Mouse (Mus musculus): ENCODE data around the gene Smg5. TPM values are rescaled to one million over a fixed set of nuclear protein-coding genes. Genes with fewer than 3 reads are reported as not detected.
A peak's percentile ranks its signal among the peaks of the same experiment; 100 is the strongest.
"Not testable (repeated sequence)": the region's sequence is repeated elsewhere in the genome, so short reads cannot be mapped to it uniquely, and the experiment has no call there.

The Smg5 gene
- polyA plus RNA-seq, 1 experiment from 2014 or later: 53.1 TPM

DNA sequence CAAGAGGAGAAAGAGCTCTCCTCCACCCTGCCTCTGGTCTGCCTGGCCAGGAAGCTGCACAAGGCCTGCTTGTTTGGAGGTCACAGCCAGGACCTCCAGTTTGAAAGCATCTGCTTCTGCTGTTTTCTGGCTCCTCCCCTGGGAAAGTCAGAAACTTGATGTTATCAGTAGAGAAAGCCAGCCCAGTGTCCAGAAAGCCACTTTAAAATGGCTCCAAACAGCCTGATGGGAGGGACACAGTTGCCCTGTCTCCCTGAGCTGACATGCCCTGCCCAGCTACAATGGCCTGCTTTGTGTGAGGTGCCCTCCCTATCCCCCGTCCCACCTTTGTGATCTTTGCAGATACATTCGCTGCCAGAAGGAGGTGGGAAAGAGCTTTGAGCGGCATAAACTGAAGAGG lies 23.9 kb downstream of the Smg5 start:
- Histone ChIP-seq H3K9ac (no peak overlapping the region), H3K4me3 (no peak overlapping the region), H3K9me3 (no peaks in the 10 kb centered on the region), H3K4me2 (no peak overlapping the region), H3K27me3 (no peaks in the 10 kb centered on the region), H3K36me3 (peaks cover 73% of the 10 kb centered on the region), H3K27ac (no peak overlapping the region), H3K4me1 (peaks cover 15% of the 10 kb centered on the region)
- ATAC-seq (ENCODE audit: borderline replicate concordance, extremely low read depth, low FRiP score, low TSS enrichment): no peak
- WGBS: 59% methylated on average over 3 of the region's 3 CpGs

DNA sequence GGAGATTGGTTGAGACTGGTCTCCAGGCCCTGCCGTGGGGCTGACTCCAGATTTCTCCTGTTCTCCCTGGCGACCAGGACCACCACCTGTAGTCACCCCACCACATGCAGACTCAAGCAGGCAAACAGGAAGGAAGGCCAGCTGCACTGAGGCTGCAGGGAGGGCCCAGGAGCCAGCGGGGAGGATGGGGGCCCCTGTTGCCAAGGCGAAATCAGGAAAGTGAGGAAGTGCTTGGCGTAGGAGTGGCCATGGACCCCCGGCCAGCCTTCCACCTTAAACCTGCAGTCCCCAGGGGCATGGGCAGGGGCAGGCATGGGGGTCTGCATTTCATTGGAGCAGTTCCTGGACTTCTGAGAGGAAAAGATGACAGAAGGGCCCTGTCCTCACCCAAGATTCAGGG lies 25.0 kb downstream of the Smg5 start:
- no peak overlapping the region for H3K27ac ChIP-seq

DNA sequence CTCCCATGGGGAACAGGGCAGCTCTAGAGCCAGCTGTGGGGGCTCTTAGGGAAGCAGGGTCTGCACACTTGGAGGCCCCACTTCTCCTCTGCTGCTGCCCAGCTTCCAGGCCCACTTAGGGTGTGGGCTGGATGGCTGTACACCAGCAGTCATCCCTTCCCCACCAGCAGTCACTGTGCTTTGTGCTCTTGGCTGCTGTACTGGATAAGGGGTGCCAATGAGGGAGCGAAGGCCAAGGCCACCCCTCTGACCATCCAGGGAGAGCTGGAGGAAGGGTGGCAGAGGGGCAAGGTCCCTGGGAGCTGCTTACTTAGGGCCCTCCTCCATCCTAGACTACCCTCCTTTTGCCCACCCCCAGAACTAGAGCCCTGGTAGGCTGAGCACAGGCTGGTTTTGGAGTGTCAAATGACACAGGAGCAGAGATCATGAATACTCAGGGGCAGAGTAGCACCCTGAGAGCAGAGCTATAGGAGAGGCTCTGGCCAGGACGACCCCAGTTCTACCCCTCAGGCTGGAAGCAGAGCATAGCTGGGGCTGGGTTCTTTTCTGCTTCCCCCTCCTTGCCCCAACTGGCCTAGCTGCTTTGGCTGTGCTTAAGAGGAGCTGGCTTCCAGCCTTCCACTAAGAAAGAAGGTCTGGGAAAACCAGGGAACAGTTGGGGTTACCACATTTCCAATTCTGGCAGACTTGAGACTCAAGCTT lies 25.7 kb downstream of the Smg5 start:
- ATAC-seq (ENCODE audit: borderline replicate concordance, extremely low read depth, low FRiP score, low TSS enrichment): no peak
- Histone ChIP-seq H3K4me1 (peaks cover 15% of the 10 kb centered on the region), H3K9ac (no peak overlapping the region), H3K27me3 (peaks cover 13% of the 10 kb centered on the region), H3K27ac (no peak overlapping the region), H3K36me3 (peaks cover 55% of the 10 kb centered on the region), H3K4me2 (no peak overlapping the region), H3K4me3 (no peak overlapping the region), H3K9me3 (no peaks in the 10 kb centered on the region)
- WGBS: 84% methylated on average over 2 of the region's 2 CpGs

More for the DNA sequence above, 25.0 kb downstream of the Smg5 start:
- H3K4me3 ChIP-seq: no peak overlapping the region
- no peak for ATAC-seq (ENCODE audit: borderline replicate concordance, extremely low read depth, low FRiP score, low TSS enrichment)
- H3K27me3 ChIP-seq: peaks cover 11% of the 10 kb centered on the region
- no peak overlapping the region for H3K4me2 ChIP-seq
- peaks cover 15% of the 10 kb centered on the region for H3K4me1 ChIP-seq
- WGBS: 64% methylated on average over 6 of the region's 6 CpGs
- H3K9ac ChIP-seq: no peak overlapping the region
- no peaks in the 10 kb centered on the region for H3K9me3 ChIP-seq
- H3K36me3 ChIP-seq: peaks cover 62% of the 10 kb centered on the region

DNA sequence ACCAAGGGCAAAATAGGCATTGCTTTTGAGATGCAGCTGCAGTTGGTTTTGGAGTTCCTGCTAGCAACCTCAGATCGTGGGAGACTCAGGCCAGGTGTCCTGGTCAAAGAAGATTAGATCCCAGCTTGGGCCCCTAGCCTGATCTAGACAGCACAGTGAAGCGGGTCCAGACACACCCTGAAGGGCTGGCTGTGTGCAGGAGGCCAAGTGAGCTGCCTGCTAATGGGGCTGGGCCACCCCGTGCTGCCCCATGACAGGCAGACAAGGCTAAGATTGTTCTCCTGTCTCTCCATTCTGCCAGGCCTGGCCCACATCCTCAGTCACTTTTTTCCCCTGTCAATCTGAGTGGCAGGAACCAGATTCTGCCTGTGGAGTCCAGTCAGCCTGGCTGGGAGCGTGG lies 27.6 kb downstream of the Smg5 start:
- Histone ChIP-seq H3K4me2 (no peak overlapping the region), H3K36me3 (peaks cover 37% of the 10 kb centered on the region)
- ATAC-seq (ENCODE audit: borderline replicate concordance, extremely low read depth, low FRiP score, low TSS enrichment): 0 out of 2 replicates have a peak, but pooled peaks have one; percentile 3

DNA sequence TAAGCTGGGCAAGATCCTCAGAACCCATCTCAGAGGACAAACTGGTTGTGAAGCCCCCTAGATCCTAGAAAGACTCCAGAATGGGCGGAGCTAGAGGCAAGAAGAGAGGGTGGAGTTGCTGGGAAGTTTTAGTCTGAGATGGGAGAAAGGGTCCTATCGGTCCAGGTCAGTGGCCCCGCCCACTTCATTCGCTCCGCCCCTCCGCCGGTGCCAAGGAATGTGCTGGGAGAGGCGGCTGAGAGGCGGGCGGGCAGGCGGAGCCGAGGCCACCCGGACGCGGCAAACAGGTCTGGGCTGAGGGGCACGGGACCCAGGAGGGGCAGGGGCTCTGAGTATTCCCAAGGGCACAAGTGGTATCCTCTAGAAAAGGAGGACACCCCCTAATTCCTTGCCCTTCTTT lies 28.3 kb downstream of the Smg5 start, which contains the start of gene Paqr6:
Paqr6 (plus strand) TSS at position 248 of the 400 bp plus-strand sequence.
- Histone ChIP-seq H3K27me3 (peaks cover 13% of the 10 kb centered on the region), H3K36me3 (peaks cover 31% of the 10 kb centered on the region), H3K4me3 (peak within 1 kb of the TSS; percentile 26), H3K27ac (peak within 1 kb of the TSS; percentile 35; the same call in 1 of the 2 replicates), H3K9ac (no peak within 1 kb of the TSS), H3K9me3 (no peaks in the 10 kb centered on the region), H3K4me1 (peaks cover 18% of the 10 kb centered on the region), H3K4me2 (peak within 1 kb of the TSS; percentile 49)
- 3% methylated on average over 16 of the region's 16 CpGs for WGBS
- ATAC-seq (ENCODE audit: borderline replicate concordance, extremely low read depth, low FRiP score, low TSS enrichment): peak; percentile 76

More for the DNA sequence above, 27.6 kb downstream of the Smg5 start:
- Histone ChIP-seq H3K4me3 (no peak overlapping the region), H3K27ac (peak overlapping the region; percentile 35; the same call in 1 of the 2 replicates), H3K4me1 (peaks cover 18% of the 10 kb centered on the region), H3K27me3 (peaks cover 13% of the 10 kb centered on the region), H3K9ac (no peak overlapping the region), H3K9me3 (no peaks in the 10 kb centered on the region)
- WGBS: 49% methylated on average over 4 of the region's 4 CpGs

DNA sequence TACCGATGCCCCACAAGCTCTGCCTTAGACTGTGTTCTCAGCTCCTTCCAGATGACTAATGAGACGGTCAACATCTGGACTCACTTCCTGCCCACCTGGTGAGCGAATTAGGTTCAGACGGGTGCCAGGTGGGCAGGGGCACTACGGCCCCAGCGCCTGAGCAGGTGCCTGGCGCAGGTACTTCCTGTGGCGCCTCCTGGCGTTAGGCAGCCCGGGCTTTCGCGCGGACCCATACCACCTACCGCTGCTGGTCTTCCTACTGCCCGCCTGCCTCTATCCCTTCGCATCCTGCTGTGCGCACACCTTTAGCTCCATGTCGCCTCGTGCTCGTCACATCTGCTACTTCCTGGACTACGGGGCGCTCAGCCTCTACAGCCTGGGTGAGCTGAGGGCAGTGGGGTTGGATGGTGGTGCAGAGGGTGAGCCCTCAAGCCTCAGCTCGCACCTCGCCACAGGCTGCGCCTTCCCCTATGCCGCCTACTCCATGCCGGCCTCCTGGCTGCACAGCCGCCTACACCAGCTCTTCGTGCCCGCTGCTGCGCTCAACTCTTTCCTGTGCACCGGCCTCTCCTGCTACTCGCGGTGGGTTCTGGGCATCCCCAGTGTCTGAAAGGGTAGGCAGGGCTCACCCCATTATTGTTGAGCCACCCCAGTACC lies 29.8 kb downstream of the Smg5 start:
- no peak for ATAC-seq (ENCODE audit: borderline replicate concordance, extremely low read depth, low FRiP score, low TSS enrichment)
- peaks cover 18% of the 10 kb centered on the region for H3K4me1 ChIP-seq
- H3K9ac ChIP-seq: no peak overlapping the region

DNA sequence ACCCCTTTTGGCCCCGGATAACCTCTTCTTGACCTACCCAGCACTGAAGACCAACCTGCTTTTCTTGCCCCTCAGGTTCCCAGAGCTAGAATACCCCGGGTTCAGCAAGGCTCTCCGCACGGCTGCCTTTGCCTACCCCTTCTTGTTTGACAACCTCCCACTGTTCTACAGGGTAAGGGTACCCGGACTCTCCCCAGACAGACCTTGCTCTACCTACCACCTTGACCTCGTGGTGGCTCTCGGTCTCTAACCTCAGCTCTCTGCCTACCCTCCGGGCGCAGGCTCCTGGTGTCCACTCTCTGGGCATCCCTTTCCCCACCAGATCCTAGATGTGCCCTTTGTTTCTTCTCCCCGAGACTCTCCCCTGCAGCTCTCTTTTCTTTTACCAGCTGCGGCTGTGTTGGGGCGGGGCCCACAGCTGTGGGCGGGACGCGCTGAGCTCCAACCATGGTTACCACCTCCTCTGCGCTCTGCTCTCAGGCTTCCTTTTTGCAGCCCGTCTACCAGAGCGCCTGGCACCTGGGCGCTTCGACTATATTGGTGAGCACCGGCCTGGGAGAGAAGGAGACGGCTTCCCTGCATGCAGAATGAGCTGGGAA lies 30.9 kb downstream of the Smg5 start:
- H3K4me2 ChIP-seq: peak overlapping the region; percentile 49; the same call in 1 of the 2 replicates
- WGBS: 9% methylated on average over 21 of the region's 22 CpGs
- not testable (repeated sequence) for H3K9ac ChIP-seq, H3K36me3 ChIP-seq, H3K27ac ChIP-seq, H3K9me3 ChIP-seq
- peak; percentile 61; the same call in 1 of the 2 replicates for ATAC-seq (ENCODE audit: borderline replicate concordance, extremely low read depth, low FRiP score, low TSS enrichment)
- H3K27me3 ChIP-seq: peaks cover 13% of the 10 kb centered on the region
- peaks cover 18% of the 10 kb centered on the region for H3K4me1 ChIP-seq
- H3K4me3 ChIP-seq: peak overlapping the region; percentile 19; the same call in 1 of the 2 replicates

More for the DNA sequence above, 29.8 kb downstream of the Smg5 start:
- H3K9me3 ChIP-seq: no peaks in the 10 kb centered on the region; the same call in 1 of the 2 replicates
- H3K27me3 ChIP-seq: peaks cover 13% of the 10 kb centered on the region
- WGBS: 36% methylated on average over 34 of the region's 34 CpGs
- no peak overlapping the region for H3K27ac ChIP-seq
- H3K4me2 ChIP-seq: no peak overlapping the region
- peaks cover 18% of the 10 kb centered on the region for H3K36me3 ChIP-seq
- H3K4me3 ChIP-seq: no peak overlapping the region

DNA sequence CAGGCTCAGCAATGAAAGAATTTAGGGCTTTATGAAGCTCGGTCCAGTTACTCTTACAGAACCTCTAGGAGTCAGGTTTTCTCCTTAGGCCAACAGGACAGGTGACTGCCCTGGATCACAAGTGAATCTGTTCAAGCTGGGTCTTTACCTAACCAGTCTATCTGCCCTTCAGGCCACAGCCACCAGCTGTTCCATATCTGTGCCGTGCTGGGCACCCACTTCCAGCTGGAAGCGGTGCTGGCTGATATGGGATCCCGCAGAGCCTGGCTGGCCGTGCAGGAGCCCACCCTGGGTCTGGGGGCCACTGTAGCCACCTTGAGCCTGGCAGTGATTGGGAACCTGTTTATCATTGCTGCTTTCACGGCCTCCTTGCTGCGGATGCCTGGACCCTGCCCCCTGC lies 31.5 kb downstream of the Smg5 start:
- not testable (repeated sequence) for H3K4me2 ChIP-seq; H3K9me3 ChIP-seq; H3K4me3 ChIP-seq; H3K36me3 ChIP-seq; ATAC-seq (ENCODE audit: borderline replicate concordance, extremely low read depth, low FRiP score, low TSS enrichment); H3K27ac ChIP-seq; H3K9ac ChIP-seq
- WGBS: 45% methylated on average over 3 of the region's 7 CpGs
- H3K4me1 ChIP-seq: peaks cover 18% of the 10 kb centered on the region
- peaks cover 13% of the 10 kb centered on the region for H3K27me3 ChIP-seq

DNA sequence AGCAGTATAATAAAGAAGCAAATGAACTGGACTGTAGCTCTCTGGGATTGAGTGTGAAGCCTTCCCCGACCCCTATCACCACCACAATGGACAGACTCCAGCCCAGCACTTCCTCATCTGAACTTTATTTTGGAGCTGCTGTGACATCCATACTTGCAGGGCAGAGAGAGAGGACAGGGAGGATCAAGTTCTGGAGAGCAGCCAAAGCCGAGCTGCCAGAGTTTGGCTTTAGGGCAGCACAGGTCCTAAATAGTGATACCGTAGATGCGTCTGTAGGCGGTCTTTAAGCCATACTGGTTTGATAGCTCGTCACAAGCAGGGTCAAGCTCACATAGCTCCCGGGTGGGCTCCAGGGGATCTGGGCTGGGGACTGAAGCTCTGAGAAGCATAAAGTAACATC lies 32.5 kb downstream of the Smg5 start:
- H3K36me3 ChIP-seq; H3K4me3 ChIP-seq; H3K9ac ChIP-seq; H3K27ac ChIP-seq; H3K4me2 ChIP-seq; ATAC-seq (ENCODE audit: borderline replicate concordance, extremely low read depth, low FRiP score, low TSS enrichment); H3K9me3 ChIP-seq: not testable (repeated sequence)
- peaks cover 13% of the 10 kb centered on the region for H3K27me3 ChIP-seq
- WGBS: 66% methylated on average over 7 of the region's 7 CpGs
- peaks cover 17% of the 10 kb centered on the region for H3K4me1 ChIP-seq

DNA sequence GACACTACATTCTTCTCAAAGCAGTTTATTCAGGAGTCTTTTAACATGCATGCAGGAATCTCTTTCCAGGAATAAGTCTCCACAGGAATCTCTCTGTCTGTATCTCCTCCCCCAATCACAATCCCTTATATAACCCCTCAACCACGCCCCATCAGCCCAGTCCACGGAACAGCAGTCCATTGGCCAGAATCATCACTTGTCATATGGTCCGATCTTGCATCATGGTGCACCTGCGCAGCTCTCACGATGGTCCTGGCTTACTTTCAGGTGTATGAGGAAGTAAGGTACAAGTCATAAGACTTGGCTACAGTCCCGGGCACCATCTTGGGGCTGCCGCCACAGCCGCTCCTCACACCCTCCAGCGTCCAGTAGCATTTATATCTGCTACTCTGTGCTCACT lies 36.6 kb downstream of the Smg5 start, which contains the start of gene Bglap3:
Bglap3 (minus strand) TSS at position 101 of the 400 bp plus-strand sequence.
- H3K36me3 ChIP-seq; H3K4me3 ChIP-seq; H3K27ac ChIP-seq; H3K4me1 ChIP-seq; H3K9me3 ChIP-seq; H3K4me2 ChIP-seq; H3K9ac ChIP-seq; H3K27me3 ChIP-seq; ATAC-seq (ENCODE audit: borderline replicate concordance, extremely low read depth, low FRiP score, low TSS enrichment): not testable (repeated sequence)
- WGBS: 89% methylated on average over 9 of the region's 9 CpGs

DNA sequence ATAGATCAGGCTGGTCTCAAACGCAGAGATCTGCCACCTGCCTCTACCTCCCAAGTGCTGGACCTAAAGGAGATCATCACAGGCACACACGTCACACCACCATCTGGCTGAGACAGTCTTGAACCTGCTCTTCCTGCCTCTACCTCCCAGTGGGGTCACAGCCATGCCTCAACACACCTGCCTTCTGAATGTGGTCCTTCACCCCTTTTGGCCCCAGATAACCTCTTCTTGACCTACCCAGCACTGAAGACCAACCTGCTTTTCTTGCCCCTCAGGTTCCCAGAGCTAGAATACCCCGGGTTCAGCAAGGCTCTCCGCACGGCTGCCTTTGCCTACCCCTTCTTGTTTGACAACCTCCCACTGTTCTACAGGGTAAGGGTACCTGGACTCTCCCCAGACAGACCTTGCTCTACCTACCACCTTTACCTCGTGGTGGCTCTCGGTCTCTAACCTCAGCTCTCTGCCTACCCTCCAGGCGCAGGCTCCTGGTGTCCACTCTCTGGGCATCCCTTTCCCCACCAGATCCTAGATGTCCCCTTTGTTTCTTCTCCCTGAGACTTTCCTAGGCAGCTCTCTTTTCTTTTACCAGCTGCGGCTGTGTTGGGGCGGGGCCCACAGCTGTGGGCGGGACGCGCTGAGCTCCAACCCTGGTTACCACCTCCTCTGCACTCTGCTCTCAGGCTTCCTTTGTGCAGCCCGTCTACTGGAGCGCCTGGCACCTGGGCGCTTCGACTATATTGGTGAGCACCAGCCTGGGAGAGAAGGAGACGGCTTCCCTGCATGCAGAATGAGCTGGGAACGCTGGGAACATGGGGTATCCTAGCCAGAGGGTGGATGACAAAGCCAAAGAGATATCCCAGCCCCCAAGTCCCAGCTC lies 39.9 kb downstream of the Smg5 start:
- 10% methylated on average over 19 of the region's 19 CpGs for WGBS
- H3K4me3 ChIP-seq: peak overlapping the region; percentile 12; the same call in 1 of the 2 replicates
- H3K27ac ChIP-seq, H3K9me3 ChIP-seq, H3K36me3 ChIP-seq, H3K4me1 ChIP-seq, H3K9ac ChIP-seq, H3K27me3 ChIP-seq: not testable (repeated sequence)
- ATAC-seq (ENCODE audit: borderline replicate concordance, extremely low read depth, low FRiP score, low TSS enrichment): peak; percentile 79; the same call in 1 of the 2 replicates
- H3K4me2 ChIP-seq: peak overlapping the region; percentile 45

Data from lung, embryonic 15.5 days (tissue).